Mouse (Mus musculus): ENCODE data around the gene Ptma.

GRCm38 (mm10) chr1:86542584-86542983, 16.1 kb downstream of the Ptma start:
- TF ChIP-seq CTCF (IDR thresholded peaks at IDR 0.05; ENCODE audit: borderline replicate concordance, insufficient read depth, low read length) (no peak), POLR2A (IDR thresholded peaks at IDR 0.05; ENCODE audit: low read depth, low read length) (no peak)
